Mouse (Mus musculus) C2C12 (cell line): ENCODE results near the gene Col23a1. TPM values are rescaled to one million over a fixed set of nuclear protein-coding genes. Genes with fewer than 3 reads are reported as not detected.

Experiments
- H3K27me3 ChIP-seq: one replicate; pipeline ENCODE4 v1.6.1; 2011; ENCODE audit not compliant: control insufficient read depth, insufficient read depth, insufficient read length
- H3K36me3 ChIP-seq: one replicate; pipeline ENCODE4 v1.6.1; 2011; ENCODE audit not compliant: control insufficient read depth, insufficient read depth
- H3K4me3 ChIP-seq: one replicate; pipeline ENCODE4 v1.5.1; 2011; ENCODE audit warnings: mild to moderate bottlenecking, control low read depth; ENCODE audit not compliant: poor library complexity, insufficient read depth, severe bottlenecking
- H3K79me2 ChIP-seq: one replicate; pipeline ENCODE4 v1.6.1; 2011; ENCODE audit not compliant: control insufficient read depth, insufficient read depth
- H3K79me3 ChIP-seq: one replicate; pipeline ENCODE4 v1.6.1; 2011; ENCODE audit warnings: low read depth, control low read depth
- H3ac ChIP-seq: one replicate; pipeline ENCODE3; 2011; ENCODE audit warnings: low read depth; ENCODE audit not compliant: control insufficient read depth, insufficient read length
- CEBPB ChIP-seq: IDR thresholded peaks from one replicate; pipeline ENCODE4 v1.6.1; 2011; ENCODE audit warnings: low read depth, mild to moderate bottlenecking, control low read depth, moderate library complexity
- CTCF ChIP-seq: IDR thresholded peaks from one replicate; pipeline ENCODE4 v1.5.1; 2011; ENCODE audit not compliant: control insufficient read depth, insufficient read depth, insufficient read length
- FOSL1 ChIP-seq: IDR thresholded peaks from one replicate; pipeline ENCODE4 v1.8.0; 2011; ENCODE audit warnings: mild to moderate bottlenecking, low read length; ENCODE audit not compliant: poor library complexity, insufficient read depth, severe bottlenecking
- MAX ChIP-seq: IDR thresholded peaks from one replicate; pipeline ENCODE4 v1.6.1; 2011; ENCODE audit warnings: mild to moderate bottlenecking, control low read depth
- MYOD1 ChIP-seq: IDR thresholded peaks from one replicate; pipeline ENCODE4 v1.6.1; 2011; ENCODE audit warnings: low read depth; ENCODE audit not compliant: control insufficient read depth, insufficient read length
- MYOG ChIP-seq: IDR thresholded peaks from one replicate; pipeline ENCODE4 v1.6.1; 2011; ENCODE audit not compliant: control insufficient read depth, insufficient read length; ENCODE audit errors: extremely low read depth
- USF1 ChIP-seq: IDR thresholded peaks from one replicate; pipeline ENCODE4 v1.6.1; 2011; ENCODE audit warnings: low read depth, mild to moderate bottlenecking, control low read depth, moderate library complexity
- polyA plus RNA-seq: library from polyadenylated mRNA; unstranded; fragments of >200 nt; fragmentation: generic; extraction: Trizol; gene quantifications from one replicate; pipeline ENCODE4 v1.2.1, GENCODE M21; 2012; ENCODE audit warnings: missing spikeins

Col23a1 gene
- polyA plus RNA-seq, 1 experiment: 0.43 TPM

DNA sequence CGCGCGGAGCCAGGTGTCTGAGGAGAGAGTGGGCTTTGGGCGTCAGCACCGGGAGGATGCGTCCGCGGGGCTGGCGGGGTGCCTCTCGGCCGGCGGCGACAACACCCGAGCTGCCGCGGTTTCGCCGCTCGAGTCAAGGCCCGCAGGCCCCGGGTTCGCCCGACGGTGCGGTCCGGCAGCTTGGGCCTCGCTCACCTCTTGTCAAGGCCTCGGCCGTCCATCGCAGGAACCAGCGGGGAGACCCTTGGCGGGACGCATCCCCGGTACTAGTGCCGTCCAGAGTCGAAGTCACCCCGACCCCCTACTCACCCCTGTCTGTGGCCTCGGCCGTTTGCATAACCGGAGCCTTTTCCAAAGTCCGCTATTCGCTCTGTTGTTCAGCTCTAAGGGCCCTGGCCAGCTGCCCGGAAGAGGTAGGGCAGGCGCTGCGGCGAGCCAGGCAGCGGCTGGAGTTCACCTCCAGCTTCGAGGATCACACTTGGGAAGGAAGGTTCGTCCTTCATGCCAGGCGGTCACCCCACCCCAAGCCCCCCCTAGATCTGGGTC is 26.4 kb upstream of the Col23a1 start:
- TF ChIP-seq MYOD1 (no peak), CEBPB (no peak), FOSL1 (no peak), MYOG (no peak), MAX (no peak), CTCF (no peak), USF1 (no peak)
- peaks cover 33% of the 10 kb centered on the region for H3K36me3 ChIP-seq
- H3K79me3 ChIP-seq: peaks cover 51% of the 10 kb centered on the region
- peak overlapping the region; percentile 93 for H3K4me3 ChIP-seq
- H3K79me2 ChIP-seq: peaks cover 54% of the 10 kb centered on the region
- H3ac ChIP-seq: peak overlapping the region; percentile 86
- H3K27me3 ChIP-seq: no peaks in the 10 kb centered on the region

DNA sequence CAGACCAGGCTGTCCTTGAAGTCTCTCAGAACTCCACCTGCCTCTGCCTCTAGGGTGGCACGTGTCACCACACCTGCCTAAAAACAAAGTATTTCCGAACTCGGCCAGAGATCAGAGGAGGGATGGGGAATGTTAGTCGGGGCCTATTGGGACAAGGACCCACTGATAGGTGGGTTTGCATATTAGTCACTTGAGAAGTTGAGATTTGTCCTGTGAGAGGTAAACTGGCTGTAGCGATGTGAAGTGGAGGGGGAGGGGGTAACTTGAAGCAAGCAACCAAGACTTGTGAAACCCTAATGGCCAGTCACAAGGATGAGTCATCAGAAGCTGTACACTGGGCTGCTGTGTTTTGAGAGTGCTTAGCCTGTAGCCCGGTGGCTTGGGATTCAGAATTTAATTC is 25.4 kb upstream of the Col23a1 start:
- peaks cover 42% of the 10 kb centered on the region for H3K36me3 ChIP-seq
- TF ChIP-seq CEBPB: peak; percentile 83
- TF ChIP-seq CTCF: no peak
- TF ChIP-seq USF1: no peak
- peak; percentile 35 for TF ChIP-seq FOSL1
- no peak for TF ChIP-seq MYOG
- TF ChIP-seq MAX: peak; percentile 39
- no peak for TF ChIP-seq MYOD1
- no peaks in the 10 kb centered on the region for H3K27me3 ChIP-seq
- H3K4me3 ChIP-seq: peak overlapping the region; percentile 93
- peaks cover 60% of the 10 kb centered on the region for H3K79me3 ChIP-seq
- H3ac ChIP-seq: no peak overlapping the region
- H3K79me2 ChIP-seq: peaks cover 64% of the 10 kb centered on the region

DNA sequence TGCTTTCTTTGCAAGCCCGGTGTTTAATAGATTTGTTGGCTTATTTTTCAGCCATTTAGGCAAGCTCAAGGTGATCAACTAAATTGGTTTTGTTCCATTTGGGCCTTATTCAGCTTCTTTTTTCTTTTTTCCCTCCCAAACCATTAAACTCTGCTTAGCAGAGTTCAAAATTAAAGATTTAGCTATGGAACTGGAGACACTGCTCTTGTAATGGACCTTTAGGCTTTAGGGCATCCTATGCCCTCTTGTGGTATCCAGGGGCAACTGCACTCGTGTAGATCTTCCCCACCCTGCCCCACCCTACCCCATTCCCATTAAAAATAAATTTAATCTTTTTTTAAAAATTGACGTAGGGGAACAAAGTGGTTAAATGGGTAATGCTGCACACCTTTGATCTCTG is 24.4 kb upstream of the Col23a1 start:
- H3K4me3 ChIP-seq: no peak overlapping the region

DNA sequence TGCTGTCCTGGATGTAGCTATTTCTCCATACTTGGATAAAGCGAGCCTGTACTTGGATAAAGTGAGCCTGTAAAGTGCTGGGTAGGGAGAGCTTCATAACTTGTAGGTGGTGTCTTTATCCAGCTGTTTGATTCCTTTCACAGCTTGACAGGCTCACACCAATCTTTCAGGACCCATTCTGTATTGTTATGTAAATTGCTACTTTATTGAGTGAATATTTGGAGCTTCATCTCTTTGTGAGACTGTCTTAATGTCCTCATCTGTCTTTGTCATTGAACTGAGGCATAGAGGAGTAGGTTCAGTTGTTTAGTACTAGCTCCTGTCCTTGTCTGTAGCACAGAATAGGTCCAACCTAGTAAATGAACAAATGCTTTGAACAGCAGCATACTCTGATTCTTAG is 15.3 kb upstream of the Col23a1 start:
- Histone ChIP-seq H3K4me3 (no peak overlapping the region), H3K27me3 (no peaks in the 10 kb centered on the region), H3K79me3 (peaks cover 19% of the 10 kb centered on the region), H3K36me3 (peaks cover 95% of the 10 kb centered on the region), H3ac (no peak overlapping the region), H3K79me2 (peaks cover 43% of the 10 kb centered on the region)
- no peak for TF ChIP-seq USF1

More for the DNA sequence above, 24.4 kb upstream of the Col23a1 start:
- Histone ChIP-seq H3K27me3 (no peaks in the 10 kb centered on the region), H3K36me3 (peaks cover 51% of the 10 kb centered on the region), H3K79me2 (peaks cover 73% of the 10 kb centered on the region), H3K79me3 (peaks cover 70% of the 10 kb centered on the region), H3ac (no peak overlapping the region)
- TF ChIP-seq CTCF (peak; percentile 23), MAX (no peak)

DNA sequence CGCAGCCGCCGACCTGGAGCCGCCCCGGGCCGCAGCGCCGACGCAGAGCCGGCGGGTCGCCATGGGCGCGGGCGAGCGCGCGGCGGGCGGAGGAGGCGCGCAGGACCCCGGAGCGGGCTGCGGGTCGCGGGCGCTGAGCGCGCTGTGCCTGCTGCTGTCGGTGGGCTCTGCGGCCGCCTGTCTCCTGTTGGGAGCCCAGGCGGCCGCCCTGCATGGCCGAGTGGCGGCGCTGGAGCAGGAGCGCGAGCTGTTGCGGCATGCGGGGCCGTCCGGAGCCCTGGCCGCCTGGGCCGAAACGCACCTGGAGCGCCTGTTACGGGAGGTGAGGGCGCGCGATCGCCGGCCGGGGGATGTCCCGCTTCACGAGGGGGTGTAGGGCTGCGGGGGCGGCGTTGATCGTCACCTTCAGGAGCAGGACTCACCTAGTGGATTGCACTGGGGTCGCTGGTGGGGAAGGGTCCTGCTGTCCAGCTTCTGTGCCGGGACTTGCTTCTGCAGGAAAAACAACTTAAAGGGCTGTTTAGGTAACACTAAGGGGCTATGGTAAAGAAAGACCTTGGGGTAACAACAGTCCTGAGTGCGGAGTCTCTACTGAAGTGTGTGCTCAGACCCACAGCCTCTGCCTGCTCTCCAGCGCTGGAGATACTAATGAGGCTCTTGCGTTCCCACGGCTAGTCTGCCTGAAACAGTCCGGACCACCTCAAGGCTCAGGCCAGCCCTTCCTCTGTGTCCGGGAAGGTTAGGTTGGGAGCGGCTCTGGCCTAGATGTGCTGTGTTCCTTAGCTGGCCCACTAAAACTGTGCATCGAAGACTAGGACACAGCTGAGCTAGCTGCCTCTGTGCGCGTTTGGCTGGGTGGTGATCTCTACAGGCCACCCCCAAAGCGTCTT is 591 bp downstream of the Col23a1 start:
- Histone ChIP-seq H3K79me3 (no peaks in the 10 kb centered on the region), H3K4me3 (peak overlapping the region; percentile 11), H3ac (peak overlapping the region; percentile 59), H3K36me3 (no peaks in the 10 kb centered on the region), H3K79me2 (no peaks in the 10 kb centered on the region), H3K27me3 (peaks cover 18% of the 10 kb centered on the region)
- TF ChIP-seq MYOG (no peak), CTCF (peak; percentile 23), MAX (no peak), FOSL1 (no peak)

DNA sequence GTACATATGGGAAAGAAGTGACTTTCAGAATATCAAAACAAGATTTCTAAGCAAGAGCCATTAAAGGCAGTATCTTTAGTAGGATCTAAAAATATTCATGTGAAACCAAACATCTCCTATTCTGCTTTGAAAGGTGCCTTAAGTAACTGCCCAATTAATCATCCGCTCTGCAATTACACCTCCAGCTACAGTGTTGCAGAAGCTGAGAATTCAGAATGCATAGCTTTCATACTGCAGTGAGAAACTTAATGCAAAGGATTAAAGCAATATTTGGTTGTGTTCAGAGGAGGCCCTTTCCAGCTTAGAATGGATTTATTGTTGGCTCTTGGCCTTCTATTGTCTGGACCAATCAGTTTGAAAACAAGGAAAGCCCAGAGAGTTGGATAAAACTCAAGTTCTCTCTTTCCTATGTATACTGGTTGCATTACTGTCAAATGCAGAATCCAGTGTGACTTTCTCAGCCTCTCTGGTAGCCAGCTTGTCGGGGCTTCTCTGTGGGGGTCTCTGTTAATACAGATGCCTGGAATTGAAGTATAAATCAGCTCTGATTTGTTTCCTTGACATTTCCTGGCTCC is 4.3 kb downstream of the Col23a1 start:
- no peaks in the 10 kb centered on the region for H3K36me3 ChIP-seq
- no peaks in the 10 kb centered on the region for H3K79me2 ChIP-seq
- no peak overlapping the region for H3ac ChIP-seq
- peaks cover 18% of the 10 kb centered on the region for H3K27me3 ChIP-seq
- no peak overlapping the region for H3K4me3 ChIP-seq
- no peak for TF ChIP-seq CEBPB
- H3K79me3 ChIP-seq: no peaks in the 10 kb centered on the region
